Mouse (Mus musculus): Measurements from ENCODE around the gene Pigw. TPM values are rescaled to one million over a fixed set of nuclear protein-coding genes. Genes with fewer than 3 reads are reported as not detected.
"Not testable (repeated sequence)": the region's sequence is repeated elsewhere in the genome, so short reads cannot be mapped to it uniquely, and the experiment has no call there.

Gene Pigw
- total and polyA plus RNA-seq, 3 experiments, result 2.7 to 3.5 TPM; not detected in 1

- Histone ChIP-seq H3K36me3 (ENCODE audit: control insufficient read depth in 1 of 2, insufficient read depth in 2 of 2, low read length in 2 of 2) (peaks cover 0 to 7% of the 10 kb centered on the region in 2 experiments), H3K27me3 (ENCODE audit: control insufficient read depth in 1 of 2, insufficient read depth in 2 of 2, low read length in 2 of 2) (no peaks in the 10 kb centered on the region), H3K27ac (ENCODE audit: control insufficient read depth, low read depth, low read length) (peak overlapping the region; percentile 92), H3K9ac (ENCODE audit: control insufficient read depth, low read depth, low read length, poor library complexity, severe bottlenecking) (peak overlapping the region; percentile 88), H3K9me3 (replicated peaks; ENCODE audit: insufficient read depth, low read length) (no peaks in the 10 kb centered on the region), H3K79me2 (ENCODE audit: control insufficient read depth, insufficient read depth, low read length, poor library complexity) (peaks cover 19% of the 10 kb centered on the region), H3K4me3 (ENCODE audit: control insufficient read depth in 1 of 2, insufficient read depth in 1 of 2, low read depth in 2 of 2, low read length in 2 of 2) (peak overlapping the region; percentile 58 to 71), H3K4me1 (ENCODE audit: control insufficient read depth in 1 of 2, insufficient read depth in 2 of 2, low read length in 2 of 2) (peaks cover 0 to 16% of the 10 kb centered on the region in 2 experiments; a peak in 3 of 4 replicates)
- DNase-seq (ENCODE audit: low read depth, low spot score), result no peak
- peak; percentile 35; the same call in 1 of the 2 replicates for TF ChIP-seq MAX (IDR thresholded peaks at IDR 0.05; ENCODE audit: low read length)
- peak; percentile 54; the same call in 1 of the 2 replicates for TF ChIP-seq MYC (IDR thresholded peaks at IDR 0.05; ENCODE audit: low read depth, low read length)
- no peak for TF ChIP-seq CTCF (IDR thresholded peaks at IDR 0.05 in 2 of 3, conservative IDR thresholded peaks at IDR 0.05 in 1 of 3; ENCODE audit: control insufficient read depth in 1 of 3, insufficient read depth in 1 of 3, low read depth in 2 of 3, low read length in 3 of 3, poor library complexity in 1 of 3, severe bottlenecking in 1 of 3)
- peak; percentile 93 for TF ChIP-seq TBP (IDR thresholded peaks at IDR 0.05; ENCODE audit: low read depth, low read length)
- TF ChIP-seq POLR2AphosphoS5 (IDR thresholded peaks at IDR 0.05; ENCODE audit: borderline replicate concordance, low read depth, low read length), result no peak
- no peak for TF ChIP-seq ZKSCAN1 (IDR thresholded peaks at IDR 0.05; ENCODE audit: low read depth, low read length)
- TF ChIP-seq ZNF384 (IDR thresholded peaks at IDR 0.05; ENCODE audit: low read depth, low read length), result peak; percentile 72
- TF ChIP-seq MYB (IDR thresholded peaks at IDR 0.05; ENCODE audit: low read depth, low read length), result no peak
- TF ChIP-seq USF1 (IDR thresholded peaks at IDR 0.05; ENCODE audit: low read depth, low read length), result no peak
- no peak for TF ChIP-seq POLR2AphosphoS2 (IDR thresholded peaks at IDR 0.05; ENCODE audit: low read length)
- TF ChIP-seq CHD1 (IDR thresholded peaks at IDR 0.05; ENCODE audit: low read depth, low read length), result no peak
- TF ChIP-seq MAZ (IDR thresholded peaks at IDR 0.05; ENCODE audit: low read depth, low read length), result no peak
- no peak for TF ChIP-seq KAT2A (conservative IDR thresholded peaks at IDR 0.05; ENCODE audit: low read depth, low read length)
- TF ChIP-seq RAD21 (IDR thresholded peaks at IDR 0.05; ENCODE audit: low read depth, low read length), result no peak
- TF ChIP-seq ZC3H11A (IDR thresholded peaks at IDR 0.05; ENCODE audit: low read depth, low read length), result no peak
- TF ChIP-seq E2F4 (IDR thresholded peaks at IDR 0.05; ENCODE audit: borderline replicate concordance, low read depth, low read length), result no peak
- TF ChIP-seq SMC3 (IDR thresholded peaks at IDR 0.05; ENCODE audit: low read depth, low read length), result no peak
These were observed 896 bp downstream of the Pigw start for GRCm38 (mm10) chr11:84879007-84879771.

- not testable (repeated sequence) for H3K9ac ChIP-seq (ENCODE audit: control insufficient read depth, low read depth, low read length, poor library complexity, severe bottlenecking); DNase-seq (ENCODE audit: low read depth, low spot score); H3K27me3 ChIP-seq (ENCODE audit: control insufficient read depth in 1 of 2, insufficient read depth in 2 of 2, low read length in 2 of 2); H3K4me3 ChIP-seq (ENCODE audit: control insufficient read depth in 1 of 2, insufficient read depth in 1 of 2, low read depth in 2 of 2, low read length in 2 of 2); H3K9me3 ChIP-seq (replicated peaks; ENCODE audit: insufficient read depth, low read length); H3K27ac ChIP-seq (ENCODE audit: control insufficient read depth, low read depth, low read length)
- TF ChIP-seq ZNF384 (IDR thresholded peaks at IDR 0.05; ENCODE audit: low read depth, low read length), result peak; percentile 51; the same call in 1 of the 2 replicates
- Histone ChIP-seq H3K4me1 (ENCODE audit: control insufficient read depth in 1 of 2, insufficient read depth in 2 of 2, low read length in 2 of 2) (peaks cover 12 to 13% of the 10 kb centered on the region in 2 experiments), H3K79me2 (ENCODE audit: control insufficient read depth, insufficient read depth, low read length, poor library complexity) (peaks cover 19% of the 10 kb centered on the region), H3K36me3 (ENCODE audit: control insufficient read depth in 1 of 2, insufficient read depth in 2 of 2, low read length in 2 of 2) (peaks cover 0 to 22% of the 10 kb centered on the region in 2 experiments; a peak in 2 of 4 replicates)
These were observed 4.1 kb downstream of the Pigw start for GRCm38 (mm10) chr11:84876020-84876419.
